Mouse (Mus musculus) gastrocnemius, postnatal 14 days (tissue): ENCODE results near the gene Cuedc1. TPM values are rescaled to one million over a fixed set of nuclear protein-coding genes. Genes with fewer than 3 reads are reported as not detected.

Source experiments
- DNase-seq: peaks from one replicate; pipeline ENCODE4 v3.0.0; 2021; ENCODE audit warnings: mixed read lengths
- intact Hi-C: fragments of 180-260 bp; cut with DNase I; formaldehyde crosslinking; loops from one replicate; pipeline ENCODE4 v1.15.1; 2025; ENCODE audit warnings: low total_unique reads
- total RNA-seq, 2 experiments: library from RNA; stranded (reverse); gene quantifications; 2 replicates each; pipeline ENCODE4 v1.2.3; 2021

Gene Cuedc1
- total RNA-seq, 2 experiments from 2014 or later = 48.5 to 50.0 TPM

DNA sequence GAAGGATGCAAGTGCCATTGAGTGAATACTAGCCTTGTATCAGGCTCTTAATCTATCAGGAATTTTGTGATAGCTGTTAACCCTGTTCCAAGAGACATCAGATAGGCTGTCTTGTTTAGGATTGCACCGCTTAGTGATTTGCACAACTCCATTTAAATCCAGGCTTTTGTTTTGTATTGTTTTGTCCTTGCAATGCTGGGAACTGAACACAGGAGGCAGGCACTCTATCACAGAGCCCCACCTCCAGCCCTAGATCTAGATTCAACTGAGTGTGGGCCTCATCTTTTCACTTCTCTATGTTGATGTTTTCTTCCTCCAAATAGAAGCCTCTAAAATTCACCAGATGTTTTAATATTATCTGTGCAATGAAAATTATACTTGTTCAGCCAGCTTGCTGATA is 22.2 kb upstream of the Cuedc1 start:
- DNase-seq = no peak
- intact Hi-C loops = no loop called here

GRCm38 (mm10) chr11:88076394-88076793 is 21.5 kb upstream of the Cuedc1 start:
- intact Hi-C loops = no loop called here
- no peak for DNase-seq

GRCm38 (mm10) chr11:88083699-88084098 is 14.2 kb upstream of the Cuedc1 start:
- DNase-seq = no peak
- intact Hi-C loops = no loop called here

GRCm38 (mm10) chr11:88086737-88087627 is 10.9 kb upstream of the Cuedc1 start:
- peak; percentile 96 for DNase-seq
- intact Hi-C loops = no loop called here

DNA sequence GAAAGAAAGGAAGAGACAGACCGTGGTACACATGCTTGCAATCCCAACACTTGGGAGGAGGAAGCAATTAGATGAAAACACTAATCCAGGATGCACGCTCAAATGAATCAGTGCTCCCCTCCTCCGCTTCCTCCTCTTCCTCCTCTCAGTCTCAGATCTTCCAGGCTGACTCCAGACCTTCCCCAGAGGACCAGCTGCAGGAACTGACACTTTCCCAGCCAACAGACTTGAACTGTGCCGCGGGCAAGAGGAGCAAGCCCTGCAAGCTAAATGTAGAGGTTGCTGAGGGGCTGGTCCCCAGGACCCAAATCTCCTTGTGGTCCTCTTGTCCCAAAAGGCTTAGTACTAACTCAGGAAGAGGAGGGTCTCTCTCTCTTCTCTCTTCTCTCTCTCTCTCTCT is 8.7 kb upstream of the Cuedc1 start:
- intact Hi-C loops = no loop called here
- no peak for DNase-seq

DNA sequence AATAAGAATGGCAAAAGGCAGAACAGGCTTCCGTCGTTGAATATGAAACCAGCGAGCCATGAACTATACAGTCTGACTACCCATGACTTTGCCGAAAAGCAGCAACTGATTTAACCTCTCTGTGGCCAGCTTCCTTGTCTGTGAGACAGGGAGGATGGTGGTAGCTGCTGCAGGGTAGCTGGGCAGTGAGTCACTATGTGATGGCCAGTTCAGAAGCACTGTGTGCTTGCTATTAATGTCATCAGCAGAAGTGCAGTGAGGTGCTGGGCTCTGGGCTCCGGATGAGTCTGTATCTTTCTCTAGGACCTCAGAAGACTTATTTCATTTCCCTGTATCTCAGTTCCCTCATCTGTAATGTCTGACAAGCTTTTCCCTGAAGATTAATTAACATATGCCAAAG is 7.6 kb upstream of the Cuedc1 start:
- no peak for DNase-seq
- intact Hi-C loops = no loop called here

- no peak for DNase-seq
- intact Hi-C loops = no loop called here
Measured at GRCm38 (mm10) chr11:88091949-88092348, 5.9 kb upstream of the Cuedc1 start.

DNA sequence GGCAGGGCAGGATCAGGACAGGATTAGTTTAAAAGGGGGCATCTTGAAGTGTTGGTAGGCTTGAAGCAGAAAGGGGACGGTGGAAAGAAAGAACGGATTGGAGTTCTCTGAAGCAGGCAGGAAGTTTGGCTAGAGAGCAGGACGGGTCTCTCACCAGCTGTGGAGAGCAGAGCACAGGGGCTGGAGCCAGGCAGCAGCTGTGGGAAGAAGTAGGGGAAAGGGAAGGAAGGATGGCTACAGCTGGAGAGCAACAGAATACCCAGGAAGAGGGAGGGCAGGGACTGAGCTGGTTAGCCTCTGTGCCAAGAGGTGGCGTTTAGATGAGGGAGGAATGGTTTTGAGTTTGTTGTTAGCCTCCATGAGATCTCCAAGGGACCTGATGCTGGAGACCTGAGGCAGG is 685 bp upstream of the Cuedc1 start:
- intact Hi-C loops = no loop called here

DNA sequence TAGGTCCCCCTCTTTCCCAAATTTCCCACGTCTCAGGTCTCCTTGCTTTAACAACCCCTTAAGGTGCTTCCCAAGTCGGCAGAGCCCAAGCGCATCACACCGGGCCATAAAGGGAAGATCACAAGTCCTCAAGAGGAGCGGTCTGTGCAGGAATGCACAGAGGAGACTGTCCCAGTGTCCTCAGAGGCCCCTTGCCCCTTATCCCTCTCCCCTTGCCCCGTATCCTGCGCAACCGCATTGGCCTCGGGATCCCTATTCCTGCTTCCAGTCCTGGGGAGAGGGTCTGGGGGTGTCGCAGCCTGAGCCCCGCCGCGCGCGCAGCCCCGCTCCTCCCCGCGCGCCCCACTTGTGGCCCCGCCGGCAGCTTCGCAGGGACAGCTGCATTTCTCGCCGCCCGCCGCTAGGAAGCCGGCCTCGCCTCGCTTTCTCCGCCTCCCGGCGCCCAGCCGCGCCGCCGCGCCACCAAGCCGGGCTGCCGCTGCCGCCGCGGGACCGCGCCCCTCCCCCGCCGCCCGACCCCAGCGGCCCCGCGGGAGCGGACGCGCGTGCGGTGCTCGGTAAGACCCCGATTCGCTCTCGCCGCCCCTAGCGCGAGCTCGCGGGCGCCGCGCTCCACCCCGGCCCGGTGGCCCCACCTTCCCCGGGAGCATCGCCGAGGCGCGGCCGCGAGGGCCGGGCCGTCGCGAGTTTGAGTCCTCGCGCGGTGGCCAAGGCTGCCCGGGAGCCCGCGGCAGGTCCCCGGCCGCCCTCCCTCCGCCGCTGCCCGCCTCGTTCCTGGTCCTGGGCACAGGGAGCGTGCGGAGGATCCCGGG is 1.1 kb downstream of the Cuedc1 start:
- intact Hi-C loops = no loop called here
- peak; percentile 85 for DNase-seq

More for the DNA sequence above, 685 bp upstream of the Cuedc1 start:
- peak; percentile 66 for DNase-seq

GRCm38 (mm10) chr11:88099599-88100023 is 1.8 kb downstream of the Cuedc1 start:
- intact Hi-C loops = no loop called here
- peak; percentile 88 for DNase-seq

GRCm38 (mm10) chr11:88100170-88100569 is 2.3 kb downstream of the Cuedc1 start:
- intact Hi-C loops = no loop called here
- no peak for DNase-seq

DNA sequence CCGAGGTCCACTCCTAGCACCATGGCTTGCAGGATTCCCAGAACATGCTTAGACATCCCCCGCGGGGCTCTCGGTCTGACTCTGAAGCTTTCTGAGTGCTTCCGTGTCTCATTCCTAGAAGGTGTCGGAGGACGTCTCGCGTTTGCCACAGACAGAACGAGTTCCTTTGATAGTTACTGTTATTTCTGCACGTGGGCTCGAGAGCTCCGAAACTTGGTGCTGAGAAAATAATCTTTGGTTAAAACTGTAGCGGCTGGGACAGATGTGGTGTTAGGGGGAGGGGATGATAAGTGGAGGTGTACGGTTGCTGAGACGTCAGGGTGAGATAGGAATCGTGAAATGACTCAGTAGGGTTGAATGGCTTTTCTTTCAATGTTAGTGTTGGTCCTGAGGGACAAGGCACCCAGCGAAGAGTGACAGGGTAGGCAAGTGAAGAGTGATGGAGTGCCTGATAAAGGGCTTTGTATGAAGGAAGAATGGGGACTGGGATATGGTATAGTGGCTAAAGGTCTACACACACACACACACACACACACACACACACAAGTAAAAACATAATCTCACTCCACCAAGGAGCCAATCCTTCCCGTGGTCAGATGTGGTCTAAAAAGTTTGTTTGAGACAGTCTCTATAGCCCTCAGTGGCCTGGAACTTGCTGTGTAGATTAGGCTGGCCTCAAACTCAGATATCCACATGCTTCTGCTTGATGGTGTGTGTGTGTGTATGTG is 5.5 kb downstream of the Cuedc1 start:
- intact Hi-C loops = no loop called here
- no peak for DNase-seq

DNA sequence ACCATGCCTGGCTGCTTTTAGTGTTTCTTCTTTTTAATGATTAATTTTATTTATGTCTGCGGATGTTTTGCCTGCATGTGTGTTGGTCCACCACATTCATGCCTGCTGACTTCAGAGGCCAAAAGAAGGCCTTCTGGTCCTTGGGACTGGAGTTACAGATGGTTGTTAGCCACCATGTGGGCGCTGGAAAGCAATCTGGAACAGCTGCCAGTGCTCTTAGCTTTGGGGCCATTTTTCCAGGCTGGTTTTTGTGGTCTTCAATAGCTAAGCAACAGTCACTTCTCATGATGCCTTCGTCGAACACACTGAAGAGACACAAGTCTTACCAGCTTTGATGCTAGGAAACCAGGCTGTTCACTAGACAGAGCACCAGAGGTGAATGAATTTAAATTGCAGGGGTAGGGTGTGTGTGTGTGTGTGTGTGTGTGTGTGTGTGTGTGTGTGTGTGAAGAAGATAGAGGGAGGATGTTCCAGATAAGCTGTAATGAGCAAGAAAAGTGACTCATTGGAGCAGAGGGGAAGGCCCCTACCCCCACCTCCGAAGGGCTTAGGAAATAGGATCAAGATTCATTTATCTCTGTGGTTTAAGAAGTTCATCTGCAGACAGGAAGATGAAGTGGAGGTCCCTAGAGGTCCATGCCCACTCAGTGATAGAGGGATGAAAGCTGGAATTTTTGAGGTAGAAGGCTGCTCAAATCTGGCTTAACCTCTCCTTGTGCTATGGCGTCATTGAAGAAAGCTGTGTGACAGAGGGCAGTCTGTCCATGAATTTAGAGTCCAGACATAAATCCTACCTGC is 7.8 kb downstream of the Cuedc1 start:
- intact Hi-C loops = no loop called here
- no peak for DNase-seq

DNA sequence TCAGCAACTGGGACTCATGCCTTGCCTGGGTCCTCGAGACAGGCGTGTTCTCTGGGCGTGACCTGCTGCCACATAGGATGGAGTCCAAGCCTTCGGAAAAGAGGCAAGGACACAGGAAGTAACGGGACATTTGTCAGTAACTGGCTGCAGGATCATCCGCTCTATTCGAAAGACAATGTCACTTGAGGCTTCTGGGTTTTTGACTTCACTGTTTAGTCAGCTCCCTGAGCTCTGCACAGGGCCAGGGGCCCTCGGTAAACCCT is 8.4 kb downstream of the Cuedc1 start:
- DNase-seq = no peak
- intact Hi-C loops = no loop called here

DNA sequence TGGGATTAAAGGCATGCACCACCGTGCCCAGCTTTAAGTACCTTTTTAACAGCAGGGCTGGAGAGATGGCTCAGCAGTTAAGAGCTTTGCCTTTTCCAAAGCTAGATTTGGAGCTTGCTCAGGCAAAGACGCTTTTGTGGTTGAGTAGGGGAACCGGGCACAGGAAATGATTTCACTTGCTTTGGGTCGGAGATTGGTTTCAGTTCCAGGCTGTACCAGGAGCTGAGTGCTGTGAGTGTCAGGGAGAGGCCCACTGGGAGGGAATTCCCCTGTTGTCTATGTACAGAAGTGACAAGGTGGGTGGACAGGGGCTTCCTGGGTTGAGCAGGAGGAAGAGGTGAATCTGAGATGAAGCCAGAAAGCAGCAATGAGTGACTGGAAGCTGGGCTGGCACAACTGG is 9.5 kb downstream of the Cuedc1 start:
- no peak for DNase-seq
- intact Hi-C loops = no loop called here

DNA sequence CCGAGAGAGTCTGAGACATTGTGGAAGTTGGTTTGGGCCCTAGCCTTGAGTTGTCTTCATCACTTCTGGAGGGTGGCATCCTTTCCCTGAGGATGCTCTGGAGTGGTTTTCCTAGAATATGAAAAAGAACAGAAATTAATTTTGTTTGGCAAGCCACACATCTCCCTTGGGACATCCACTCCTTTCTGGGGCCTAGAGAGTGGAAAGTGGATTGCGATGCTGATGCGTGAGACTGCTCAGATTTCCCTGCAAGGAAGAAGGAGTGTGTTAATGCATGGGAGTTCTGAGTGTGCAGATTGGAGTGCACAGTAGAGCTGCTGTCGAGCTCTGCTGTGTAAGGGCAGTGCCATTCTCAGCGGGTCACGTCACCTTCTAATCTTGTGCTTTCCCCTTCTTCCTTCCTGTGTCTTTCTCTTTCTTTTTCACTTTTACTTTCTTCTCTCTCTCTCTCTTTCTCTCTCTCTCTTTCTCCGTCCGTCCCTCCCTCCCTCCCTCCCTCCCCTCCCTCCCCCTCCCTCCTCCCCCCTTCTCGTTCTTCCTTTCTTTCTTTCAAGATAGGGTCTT is 12.3 kb downstream of the Cuedc1 start:
- intact Hi-C loops = no loop called here
- DNase-seq = no peak

GRCm38 (mm10) chr11:88112078-88112477 is 14.2 kb downstream of the Cuedc1 start:
- intact Hi-C loops = no loop called here
- no peak for DNase-seq

DNA sequence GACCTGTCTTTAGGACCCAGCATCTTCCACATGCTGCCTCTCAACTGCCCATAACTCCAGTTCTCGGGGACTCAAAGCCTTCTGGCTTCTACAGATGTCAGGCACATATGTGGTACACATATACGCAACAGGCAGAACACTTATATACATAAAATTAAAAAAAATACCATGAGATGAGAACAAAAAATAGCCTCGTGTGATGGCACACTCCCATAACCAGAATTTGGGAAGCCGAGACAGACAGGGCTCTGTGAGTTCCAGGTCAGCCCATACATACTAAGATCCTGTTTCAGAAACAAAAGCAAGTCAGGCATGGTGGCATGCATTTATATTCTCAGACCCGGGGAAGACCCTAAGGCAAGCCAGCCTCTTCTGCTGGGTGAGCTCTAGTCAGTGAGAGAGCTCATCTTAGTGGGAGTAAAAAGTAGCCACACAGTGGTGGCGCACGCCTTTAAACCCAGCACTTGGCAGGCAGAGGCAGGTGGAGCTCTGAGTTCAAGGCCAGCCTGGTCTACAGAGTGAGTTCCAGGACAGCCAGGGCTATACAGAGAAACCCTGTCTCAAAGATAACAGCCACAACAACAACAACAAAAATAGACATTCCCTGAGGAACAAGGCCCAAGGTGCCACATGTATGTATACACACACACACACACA is 14.9 kb downstream of the Cuedc1 start:
- DNase-seq = no peak

More for the DNA sequence above, 14.9 kb downstream of the Cuedc1 start:
- intact Hi-C loops = no loop called here
